Mouse (Mus musculus) gastrocnemius, postnatal 36 days (tissue): ENCODE measurements around the gene Fgfr2. TPM values are rescaled to one million over a fixed set of nuclear protein-coding genes. Genes with fewer than 3 reads are reported as not detected.

Experiments
- DNase-seq, 2 experiments: peaks; one replicate each; pipeline ENCODE4 v3.0.0; 2022
- intact Hi-C: fragments of 180-260 bp; cut with DNase I; formaldehyde crosslinking; loops from one replicate; pipeline ENCODE4 v1.15.1; 2025
- total RNA-seq, 2 experiments: library from RNA; stranded (reverse); gene quantifications; 2 replicates each; pipeline ENCODE4 v1.2.3; 2021

Gene Fgfr2
- total RNA-seq, 2 experiments from 2014 or later: 0.28 to 0.49 TPM

DNA sequence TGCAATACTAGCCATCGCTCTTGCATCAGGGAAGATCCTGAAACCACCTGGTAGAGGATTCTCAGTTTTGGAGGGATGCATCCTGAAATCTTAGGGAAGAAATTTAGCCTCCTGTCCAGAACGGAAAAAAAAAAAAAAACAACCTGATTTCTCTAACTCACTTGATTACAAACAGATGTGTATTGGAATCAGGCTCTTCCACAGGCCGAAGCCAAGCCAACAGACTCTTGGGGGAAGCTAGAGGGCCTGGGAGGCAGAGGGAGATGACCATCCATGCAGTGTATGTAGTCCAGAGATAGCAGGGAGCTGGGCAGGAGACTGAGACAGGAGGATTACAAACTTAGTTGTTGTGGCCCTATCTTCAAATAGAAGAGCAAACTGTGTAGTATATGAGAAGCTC lies 29.0 kb downstream of the Fgfr2 start:
- DNase-seq: no peak
- intact Hi-C loops: no loop called here

DNA sequence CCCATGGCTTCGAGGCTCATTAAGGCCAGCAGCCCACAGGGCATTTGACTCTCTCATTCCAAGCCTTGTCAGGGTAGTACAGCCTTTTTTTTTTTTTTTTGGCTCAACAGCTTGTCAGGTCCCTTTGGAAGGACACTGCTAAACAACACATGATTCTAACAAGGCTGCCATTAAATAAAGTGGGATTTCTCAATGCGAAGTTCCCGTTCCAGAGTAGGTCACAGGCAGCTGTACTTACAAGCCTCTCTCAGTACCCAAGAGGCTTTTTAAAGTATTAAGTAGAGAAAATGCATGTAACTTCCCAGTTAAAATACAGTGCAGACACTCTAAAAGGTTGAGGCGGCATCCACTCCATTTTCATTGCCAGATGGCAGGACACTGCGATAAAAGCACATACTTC lies 29.4 kb downstream of the Fgfr2 start:
- no peak for DNase-seq

DNA sequence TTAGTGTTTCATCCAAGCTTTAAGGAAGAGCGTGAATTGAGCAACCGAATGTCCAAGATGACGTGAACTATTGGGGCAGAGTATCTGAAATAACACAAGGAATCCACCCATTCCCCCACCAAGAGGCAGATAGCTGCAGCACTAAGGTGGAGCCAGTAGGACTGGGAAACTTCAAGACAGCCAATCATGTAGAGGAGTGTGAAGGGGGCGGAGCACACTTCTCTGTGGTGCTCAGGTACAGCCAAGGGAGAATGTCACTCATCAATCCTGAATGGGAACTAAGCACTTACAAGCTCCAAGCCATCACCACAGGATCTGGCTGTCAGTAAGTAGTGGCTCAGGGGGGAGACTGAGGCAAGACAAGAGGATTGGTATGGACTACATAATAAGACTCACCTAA lies 32.5 kb downstream of the Fgfr2 start:
- DNase-seq: no peak

More for the DNA sequence above, 29.4 kb downstream of the Fgfr2 start:
- intact Hi-C loops: no loop called here

DNA sequence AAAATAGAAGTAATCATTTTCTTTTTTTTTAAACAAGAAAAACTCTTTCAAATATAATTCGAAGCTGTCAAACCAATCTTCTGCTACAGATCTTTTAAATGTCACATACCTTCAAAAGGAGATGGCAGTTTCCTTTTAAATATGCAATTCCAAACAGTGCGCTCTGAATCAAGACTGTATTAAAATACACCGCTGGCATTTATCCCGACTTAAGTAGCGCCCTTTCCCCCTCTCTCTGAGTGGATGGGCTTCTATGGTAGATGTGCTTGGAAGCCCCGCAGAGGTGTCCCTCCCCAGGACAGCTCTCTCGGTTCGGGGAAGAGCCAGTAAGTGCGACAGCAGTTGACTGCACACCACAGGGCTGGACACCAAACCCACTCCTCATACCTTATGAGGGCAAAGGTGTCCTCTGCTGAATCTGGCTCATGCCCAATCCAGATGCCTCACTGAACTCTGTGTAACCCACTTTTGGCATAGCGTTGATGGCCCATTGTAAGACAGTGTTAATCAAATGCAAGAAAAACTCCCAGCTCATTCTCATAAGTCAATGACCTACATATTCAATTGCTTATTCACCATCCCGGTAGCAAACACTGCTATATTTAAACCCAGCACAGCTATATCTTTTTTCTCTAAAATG lies 33.4 kb downstream of the Fgfr2 start:
- no peak for DNase-seq
- intact Hi-C loops: no loop called here

More for the DNA sequence above, 32.5 kb downstream of the Fgfr2 start:
- intact Hi-C loops: no loop called here

GRCm38 (mm10) chr7:133088830-133089261 lies 34.3 kb downstream of the Fgfr2 start:
- intact Hi-C loops: no loop called here
- DNase-seq: peak; percentile 44 to 60

DNA sequence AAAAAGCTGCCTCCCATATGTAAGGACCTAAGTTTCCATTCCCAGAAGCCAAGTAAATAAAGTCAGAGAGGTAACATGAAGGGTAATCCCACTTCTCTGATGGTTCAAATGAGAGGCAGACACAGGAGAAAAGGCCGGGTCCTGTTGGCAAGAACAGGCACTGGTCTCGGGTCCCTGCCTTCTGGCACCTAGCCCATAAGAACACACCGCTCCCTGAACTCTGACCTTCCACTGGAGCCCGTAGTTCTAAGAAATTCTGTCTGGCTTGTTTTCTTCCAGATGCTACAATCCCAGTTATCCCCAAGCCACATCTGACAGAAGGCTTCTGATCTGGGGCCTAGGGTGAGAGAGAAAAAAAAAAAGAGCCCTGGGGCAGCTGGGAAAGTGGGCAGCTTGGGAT lies 34.7 kb downstream of the Fgfr2 start:
- DNase-seq: no peak
- intact Hi-C loops: no loop called here

GRCm38 (mm10) chr7:133085408-133085807 lies 37.7 kb downstream of the Fgfr2 start:
- DNase-seq: no peak
- intact Hi-C loops: no loop called here

- intact Hi-C loops: no loop called here
- DNase-seq: no peak
Measured at GRCm38 (mm10) chr7:133083936-133084614, 39.1 kb downstream of the Fgfr2 start.

DNA sequence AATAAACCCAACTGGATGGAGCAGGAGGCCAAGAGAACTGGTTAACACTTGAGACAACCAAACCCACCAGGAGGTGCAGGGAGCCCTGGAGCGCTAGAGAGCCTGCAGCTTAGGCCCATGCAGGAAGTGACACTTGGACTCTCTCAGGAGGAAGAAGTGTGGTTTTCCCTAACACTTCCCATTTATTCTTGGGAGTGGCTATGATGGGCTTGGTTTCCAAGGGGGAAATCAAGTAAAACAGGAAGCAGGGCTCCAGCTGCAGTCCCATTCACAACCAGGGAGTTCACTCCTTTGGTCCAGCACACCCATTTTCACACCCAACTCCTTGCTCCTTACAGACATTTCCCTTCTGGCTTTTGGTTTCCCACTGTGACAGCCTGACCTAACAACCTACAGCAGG lies 44.2 kb downstream of the Fgfr2 start:
- no peak for DNase-seq
- intact Hi-C loops: no loop called here

- DNase-seq: no peak
- intact Hi-C loops: no loop called here
Measured at GRCm38 (mm10) chr7:133074462-133075133, 48.6 kb downstream of the Fgfr2 start.

DNA sequence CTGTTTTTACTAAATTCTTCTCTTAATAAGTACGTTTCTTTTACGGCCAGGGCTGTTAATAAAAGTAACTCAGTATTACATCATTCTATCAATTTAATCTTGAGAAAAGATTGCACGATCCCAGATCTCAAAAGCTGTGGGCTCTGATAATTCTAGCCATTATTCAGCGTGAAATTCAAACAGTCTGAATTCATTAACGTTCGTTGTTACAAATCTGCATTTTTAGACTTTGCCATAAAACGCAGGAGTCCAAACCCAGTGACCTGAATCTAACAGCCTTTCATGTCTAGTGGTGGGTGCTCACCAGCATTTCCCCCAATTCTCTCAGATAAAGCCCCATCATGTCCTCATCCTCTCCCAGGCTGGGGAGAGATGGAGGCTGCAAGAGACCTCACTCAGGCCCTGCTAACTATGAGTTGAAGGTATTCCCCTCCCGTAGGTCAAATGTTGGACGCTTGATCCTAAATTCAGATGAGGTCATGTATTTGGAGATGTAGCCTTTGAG lies 50.0 kb downstream of the Fgfr2 start:
- intact Hi-C loops: no loop called here
- DNase-seq: no peak

DNA sequence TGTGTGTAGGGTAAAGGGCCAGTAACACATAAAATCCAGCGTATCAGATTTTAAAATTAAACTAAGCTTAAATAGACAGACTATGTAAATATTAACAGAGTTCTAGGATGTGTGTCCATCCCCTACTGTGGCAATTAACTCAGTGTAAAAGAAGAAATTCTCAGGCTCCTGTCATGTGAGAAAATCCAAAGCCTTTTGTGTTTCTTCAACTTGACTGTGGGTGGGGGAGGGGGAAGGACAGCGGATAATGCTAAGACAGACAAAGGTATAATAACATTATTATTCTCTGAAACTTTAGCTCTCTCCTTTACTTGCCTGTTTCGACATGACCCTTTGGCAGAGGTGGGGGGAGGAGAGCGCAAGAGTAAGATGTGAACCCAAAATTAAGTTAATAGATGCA lies 50.6 kb downstream of the Fgfr2 start:
- DNase-seq: no peak
- intact Hi-C loops: no loop called here

DNA sequence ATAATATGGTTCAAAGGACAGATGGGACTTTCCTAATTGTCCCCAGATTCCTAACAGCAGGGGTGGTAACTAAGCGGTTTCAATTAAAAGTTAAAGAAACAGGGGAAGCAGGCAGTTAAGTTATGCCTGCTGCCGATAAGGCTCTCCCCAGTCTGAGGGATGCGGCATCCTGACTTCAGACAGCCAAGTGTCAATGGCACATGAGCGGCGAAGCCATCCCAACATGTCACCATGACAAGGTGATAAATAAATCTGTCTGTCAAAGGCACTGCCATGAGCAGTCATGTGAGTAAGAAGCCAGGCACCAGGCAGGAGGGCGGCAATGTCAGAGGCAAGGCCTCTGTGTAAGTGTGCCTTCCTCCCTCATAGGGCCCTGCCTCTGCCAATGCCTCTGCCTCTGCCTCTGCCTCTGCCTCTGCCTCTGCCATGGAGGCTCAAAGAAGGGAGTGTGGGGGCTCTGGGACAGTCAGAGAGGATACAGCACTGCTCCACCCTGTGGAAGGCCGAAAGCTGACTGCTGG lies 55.8 kb downstream of the Fgfr2 start:
- intact Hi-C loops: no loop called here

DNA sequence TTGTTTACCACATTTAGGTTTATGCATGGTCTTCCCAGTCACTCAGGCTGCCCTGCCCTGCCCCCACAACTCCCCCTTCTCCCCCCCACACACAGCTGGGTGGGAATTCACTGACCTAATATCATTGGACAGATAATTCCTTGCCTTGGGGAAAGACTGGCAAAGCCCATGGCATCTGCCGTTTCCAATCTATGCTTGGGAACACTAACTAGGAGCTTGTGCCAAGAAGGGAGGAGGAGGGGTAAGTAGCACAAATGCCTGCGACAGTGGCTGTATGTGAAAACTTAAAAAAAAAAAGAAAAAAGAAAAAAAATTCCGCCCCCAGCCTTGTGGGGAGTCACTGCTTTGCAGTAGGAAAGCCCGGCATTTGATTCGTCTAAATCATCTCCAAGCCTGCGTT lies 56.4 kb downstream of the Fgfr2 start:
- intact Hi-C loops: no loop called here
- no peak for DNase-seq

More for the DNA sequence above, 55.8 kb downstream of the Fgfr2 start:
- DNase-seq: no peak

GRCm38 (mm10) chr7:133062055-133062454 lies 61.1 kb downstream of the Fgfr2 start:
- DNase-seq: no peak
- intact Hi-C loops: no loop called here

GRCm38 (mm10) chr7:133060170-133060569 lies 63.0 kb downstream of the Fgfr2 start:
- no peak for DNase-seq
- intact Hi-C loops: no loop called here

DNA sequence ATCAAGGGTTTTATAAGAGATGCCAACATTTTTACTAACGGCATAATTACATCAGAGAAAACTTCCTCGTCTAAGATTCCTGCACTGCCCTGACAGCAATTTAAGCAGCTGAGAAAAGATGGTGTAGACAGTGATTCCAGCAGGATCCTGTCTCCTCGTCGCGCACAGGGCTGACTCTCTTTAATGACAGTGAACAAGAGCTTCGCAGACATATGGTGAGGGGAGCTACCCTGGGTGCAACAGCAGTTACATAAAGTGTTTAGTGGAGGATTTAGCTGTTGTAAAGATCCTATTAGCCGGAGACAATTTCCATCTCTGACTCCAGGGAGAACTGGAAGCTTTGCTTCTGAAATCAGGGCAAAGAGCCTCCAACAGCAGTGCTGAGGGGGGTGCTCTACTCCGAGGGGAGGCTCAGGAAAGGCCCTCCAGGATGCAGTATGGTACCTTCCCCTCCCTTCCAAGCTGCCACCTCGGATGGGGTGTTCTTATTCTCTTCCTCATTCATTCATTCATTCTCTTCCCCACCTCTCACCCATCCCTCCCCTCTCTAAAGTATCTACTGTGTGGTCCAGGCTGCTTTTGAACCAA lies 63.5 kb downstream of the Fgfr2 start:
- DNase-seq: no peak
- intact Hi-C loops: loop anchor here (5.0 kb wide), 1 partner anchor 43 kb away; no protein-coding TSS in a partner anchor

DNA sequence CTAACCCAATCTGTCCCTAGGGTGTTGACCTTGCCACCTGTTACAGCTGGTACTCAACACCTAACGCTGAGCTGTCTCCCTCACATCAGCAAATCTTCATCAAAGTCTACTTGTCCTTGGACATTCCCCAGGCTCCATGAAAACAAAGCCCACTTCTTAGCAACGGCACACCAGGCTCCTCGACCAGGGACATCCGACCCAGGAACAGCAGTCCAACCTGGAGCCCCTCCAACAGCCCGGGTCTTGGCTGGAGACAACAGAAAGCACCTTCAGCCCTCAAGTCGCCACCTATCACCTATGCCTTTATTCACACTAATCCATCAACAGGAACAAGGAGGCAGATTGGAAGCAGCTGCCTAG lies 64.0 kb downstream of the Fgfr2 start:
- DNase-seq: peak; percentile 42 to 68
- intact Hi-C loops: loop anchor here (5.0 kb wide), 1 partner anchor 43 kb away; no protein-coding TSS in a partner anchor

DNA sequence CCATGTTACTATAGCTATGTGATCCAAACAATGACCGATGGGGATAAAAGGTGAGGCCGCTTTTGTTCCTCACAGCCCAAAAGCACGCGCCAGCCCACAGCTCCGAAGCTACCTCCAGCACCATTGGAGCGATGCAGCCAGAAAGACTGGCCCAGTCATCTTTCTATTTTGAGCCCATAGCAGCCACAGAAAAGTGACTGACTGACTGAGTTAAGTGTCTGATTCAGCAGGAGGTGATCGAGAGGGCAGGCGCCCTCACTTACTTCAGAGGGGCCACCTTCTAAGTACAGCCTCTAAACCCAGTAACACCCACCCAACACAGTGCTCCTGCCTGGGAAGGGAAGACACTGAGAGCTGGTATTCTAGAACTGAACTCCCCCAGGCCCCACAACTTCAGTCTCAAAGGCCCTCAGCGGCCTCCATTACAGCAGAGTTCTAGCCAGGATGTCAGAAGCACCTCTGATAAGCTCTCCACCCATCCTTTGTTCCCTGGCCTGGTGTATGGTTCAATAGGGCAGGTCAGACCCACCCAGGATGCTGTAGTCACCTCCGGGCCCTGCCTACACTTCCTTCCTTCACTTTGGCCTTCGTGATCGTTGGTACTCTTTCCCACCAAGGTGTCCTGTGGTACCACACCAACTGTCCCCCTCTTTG lies 64.5 kb downstream of the Fgfr2 start:
- intact Hi-C loops: loop anchor here (5.0 kb wide), 1 partner anchor 44 kb away; no protein-coding TSS in a partner anchor

GRCm38 (mm10) chr7:133056924-133057323 lies 66.2 kb downstream of the Fgfr2 start:
- DNase-seq: no peak
- intact Hi-C loops: loop anchor here (5.0 kb wide), 1 partner anchor 45 kb away; no protein-coding TSS in a partner anchor

More for the DNA sequence above, 64.5 kb downstream of the Fgfr2 start:
- DNase-seq: no peak
